Comparison of ENCODE assay signal across 22 mouse cellular contexts in the genomic region with DNA sequence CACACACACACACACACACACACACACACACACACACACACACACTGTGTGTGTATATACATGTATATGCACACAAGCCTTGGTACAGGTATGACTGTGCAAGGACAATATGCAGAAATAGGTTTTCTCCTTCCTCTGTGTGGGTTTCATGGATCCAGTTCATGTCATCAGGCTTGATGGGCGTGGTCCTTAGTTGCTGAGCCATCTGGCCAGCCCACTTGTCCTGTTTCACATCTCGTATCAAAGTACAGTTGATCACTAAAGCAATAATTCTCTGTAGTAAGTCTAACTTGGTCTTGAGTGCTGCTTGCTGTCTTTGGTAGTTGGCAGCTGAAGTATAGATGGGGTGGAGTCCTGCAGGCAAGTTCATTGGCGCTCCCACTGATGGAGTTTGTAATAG.
"Had no signal": no experiment of that assay in that cellular context is flagged by ENCODE, and none has a peak within 500 bp of the region (broad histone marks: within the 10 kb centered on the region; RNA-seq: fewer than 3 reads in every experiment).

No protein-coding gene starts in this region.

- H3K9ac ChIP-seq: heart, embryonic 12.5 days; hindbrain, embryonic 13.5 days; hindbrain, embryonic 15.5 days; limb, embryonic 12.5 days; liver, embryonic 13.5 days; liver, embryonic 15.5 days had no signal

- H3K27ac ChIP-seq: heart, embryonic 10.5 days; hindbrain, embryonic 13.5 days; hindbrain, embryonic 15.5 days; hindbrain, postnatal 0 days; layer of hippocampus, adult 2 months; left cerebral cortex, adult 2 months; limb, embryonic 10.5 days; limb, embryonic 12.5 days; liver, embryonic 13.5 days; liver, embryonic 15.5 days had no signal

- H3K9me3 ChIP-seq: heart, embryonic 10.5 days; hindbrain, embryonic 13.5 days; hindbrain, embryonic 15.5 days; limb, embryonic 10.5 days; limb, embryonic 12.5 days; liver, embryonic 13.5 days; liver, embryonic 15.5 days had no signal

- ATAC-seq: hindbrain, postnatal 0 days had no signal

- H3K27me3 ChIP-seq: heart, embryonic 12.5 days; hindbrain, embryonic 13.5 days; hindbrain, embryonic 15.5 days; liver, embryonic 13.5 days; liver, embryonic 15.5 days had no signal

- H3K4me1 ChIP-seq: hindbrain, embryonic 13.5 days; hindbrain, embryonic 15.5 days; limb, embryonic 12.5 days; liver, embryonic 13.5 days; liver, embryonic 15.5 days had no signal

- DNase-seq: gastrocnemius, postnatal 14 days; gastrocnemius, postnatal 36 days; heart, adult 18-20 months; heart, postnatal 10 days; kidney, adult 18-20 months; kidney, adult 8-10 months; kidney, postnatal 10 days; kidney, postnatal 25 days; kidney, postnatal 4 days; liver; liver, embryonic 13.5 days had no signal

- H3K4me3 ChIP-seq: heart, embryonic 10.5 days; heart, embryonic 12.5 days; hindbrain, embryonic 13.5 days; hindbrain, embryonic 15.5 days; layer of hippocampus, adult 2 months; left cerebral cortex, adult 2 months; limb, embryonic 10.5 days; limb, embryonic 12.5 days; liver, embryonic 13.5 days; liver, embryonic 15.5 days had no signal

- H3K36me3 ChIP-seq: heart, embryonic 10.5 days; heart, embryonic 12.5 days; hindbrain, embryonic 13.5 days; hindbrain, embryonic 15.5 days; limb, embryonic 10.5 days; limb, embryonic 12.5 days; liver, embryonic 13.5 days; liver, embryonic 15.5 days had no signal

- H3K4me2 ChIP-seq: heart, embryonic 12.5 days; hindbrain, embryonic 13.5 days; hindbrain, embryonic 15.5 days; limb, embryonic 12.5 days; liver, embryonic 11.5 days; liver, embryonic 13.5 days; liver, embryonic 15.5 days had no signal
